Mouse (Mus musculus) testis, adult 2 months (tissue): ENCODE results near the gene Pwp2.

ENCODE experiments used
- CTCF ChIP-seq: fragments of 200-500 bp; IDR thresholded peaks from 2 replicates; pipeline ENCODE4 v1.5.1; 2012; ENCODE audit warnings: low read depth, mild to moderate bottlenecking, inconsistent platforms, low read length, moderate library complexity; ENCODE audit not compliant: control insufficient read depth, insufficient read depth, insufficient replicate concordance
- POLR2A ChIP-seq: fragments of 200-500 bp; IDR thresholded peaks from 2 replicates; pipeline ENCODE4 v1.6.1; 2012; ENCODE audit warnings: low read depth, mild to moderate bottlenecking, inconsistent platforms, low read length, moderate library complexity; ENCODE audit not compliant: control insufficient read depth

DNA sequence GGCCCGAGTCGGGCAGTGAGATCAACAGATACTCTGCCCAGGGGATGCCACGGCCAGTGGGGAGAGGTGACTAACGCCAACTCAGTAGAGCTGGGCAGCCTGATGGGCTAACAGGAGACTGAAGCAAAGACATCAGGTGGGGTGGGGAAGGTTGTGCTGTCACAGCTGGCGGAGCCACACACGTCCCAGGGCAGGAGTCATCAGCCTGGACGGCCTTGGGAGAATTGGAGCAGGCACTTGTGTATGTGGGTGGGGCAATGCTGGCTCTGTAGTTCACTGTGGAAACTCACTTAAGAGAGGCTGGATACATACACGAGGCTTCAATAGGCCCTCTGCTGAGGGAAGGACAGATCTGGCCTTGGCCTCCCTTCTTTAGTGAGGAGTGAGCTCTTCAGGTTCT lies 23.9 kb downstream of the Pwp2 start:
- no peak for TF ChIP-seq CTCF
- TF ChIP-seq POLR2A, result no peak
